Mouse (Mus musculus): ENCODE results near the gene Zmiz1. TPM values are rescaled to one million over a fixed set of nuclear protein-coding genes. Genes with fewer than 3 reads are reported as not detected.

The Zmiz1 gene
- total RNA-seq, 2 experiments from 2014 or later, result 27.4 to 34.5 TPM

DNA sequence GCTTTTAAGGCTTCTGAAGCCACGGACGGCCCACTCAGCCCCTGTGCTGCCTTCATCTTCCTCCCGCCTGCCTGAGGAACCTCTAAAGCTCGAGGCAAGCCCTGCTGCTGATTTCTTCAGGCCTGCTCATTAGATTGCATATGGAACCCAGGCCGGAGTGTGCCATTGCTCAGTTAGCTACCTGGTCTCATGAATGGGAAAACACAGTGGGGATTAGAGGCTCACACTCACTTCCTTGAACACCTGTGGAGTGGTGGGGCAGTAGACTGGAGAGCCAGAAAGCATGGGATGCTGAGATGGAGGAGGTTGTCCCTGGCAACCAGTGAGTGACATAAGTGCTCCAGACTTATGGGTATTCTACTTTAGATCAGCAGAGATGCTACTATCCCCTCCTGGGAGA is 19.3 kb downstream of the Zmiz1 start:
- DNase-seq, result no peak

DNA sequence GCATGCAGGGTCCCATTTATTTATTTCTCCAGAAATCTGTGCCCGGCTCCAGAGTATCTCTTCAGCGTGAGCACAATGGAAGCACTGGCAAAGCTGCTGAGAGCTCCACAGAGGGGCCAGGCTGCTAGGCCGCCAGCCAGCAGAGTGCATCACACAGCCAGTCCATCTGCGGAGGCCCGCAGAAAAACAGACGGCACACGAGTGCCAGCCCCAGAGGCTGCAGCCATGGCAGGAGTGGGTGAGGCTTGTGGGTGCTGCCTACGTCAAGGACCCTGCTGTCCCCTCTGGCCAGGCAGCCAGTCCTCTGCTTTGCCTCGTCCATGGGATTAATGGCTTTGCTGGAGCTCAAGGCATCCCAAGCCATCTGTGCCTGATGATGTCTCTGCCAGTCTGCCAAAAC is 19.8 kb downstream of the Zmiz1 start:
- DNase-seq, result peak; percentile 48
- TF ChIP-seq CTCF (IDR thresholded peaks at IDR 0.05), result no peak
- H3K27ac ChIP-seq, result peak overlapping the region; percentile 92
- intact Hi-C loops (cut with DNase I), result loop anchor here (5.0 kb wide), 1 partner anchor 34 kb away; no protein-coding TSS in a partner anchor
- H3K4me3 ChIP-seq, result no peak overlapping the region

More for the DNA sequence above, 19.3 kb downstream of the Zmiz1 start:
- no peak overlapping the region for H3K4me3 ChIP-seq
- peak overlapping the region; percentile 92 for H3K27ac ChIP-seq
- TF ChIP-seq CTCF (IDR thresholded peaks at IDR 0.05), result no peak
- intact Hi-C loops (cut with DNase I), result loop anchor here (5.0 kb wide), 1 partner anchor 34 kb away; no protein-coding TSS in a partner anchor

DNA sequence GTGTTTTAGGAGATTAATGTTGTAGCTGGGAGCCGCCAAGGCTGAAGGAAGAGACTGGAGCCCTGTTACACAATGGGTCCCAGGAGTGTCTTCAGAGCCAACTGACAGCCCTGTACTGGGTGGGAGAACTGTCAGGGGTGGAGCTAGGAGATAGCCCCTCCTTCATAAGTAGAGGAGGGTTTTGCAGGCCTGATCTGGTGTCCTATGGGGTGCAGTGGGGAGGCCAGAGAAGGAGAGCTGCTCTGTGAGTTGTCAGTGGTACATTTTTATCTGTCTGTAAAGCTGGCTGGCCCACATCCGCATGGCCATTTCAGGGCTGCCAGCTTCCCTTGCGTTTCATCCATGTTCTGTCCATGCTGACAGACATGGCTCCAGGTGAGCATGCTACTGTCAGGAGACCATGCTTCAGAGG is 20.9 kb downstream of the Zmiz1 start:
- intact Hi-C loops (cut with DNase I), result loop anchor here (2.0 to 5.0 kb wide), 2 partner anchors 17 to 32 kb away; no protein-coding TSS in a partner anchor
- DNase-seq, result peak; percentile 55
- no peak overlapping the region for H3K4me3 ChIP-seq
- TF ChIP-seq CTCF (IDR thresholded peaks at IDR 0.05), result no peak
- peak overlapping the region; percentile 92 for H3K27ac ChIP-seq

DNA sequence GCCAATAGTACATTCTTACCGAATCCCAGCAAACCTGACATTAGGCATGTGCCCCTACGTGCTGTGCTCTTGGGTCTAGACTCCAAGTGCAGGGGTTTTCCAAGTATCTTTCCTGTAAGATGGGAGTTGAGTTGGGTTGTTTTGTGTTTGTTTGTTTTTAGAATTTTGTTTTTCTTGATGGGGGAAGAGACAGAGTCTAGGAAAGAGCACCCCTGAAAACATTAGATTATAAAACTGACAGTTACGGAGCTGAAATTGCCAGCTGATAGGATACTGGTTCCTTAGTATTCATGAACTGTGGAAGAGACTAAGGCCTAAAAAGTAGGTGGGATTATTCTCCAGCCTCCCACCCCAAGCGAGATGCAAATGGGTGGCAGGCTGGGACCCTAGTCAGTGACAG is 21.5 kb downstream of the Zmiz1 start:
- TF ChIP-seq CTCF (IDR thresholded peaks at IDR 0.05), result no peak
- DNase-seq, result no peak
- intact Hi-C loops (cut with DNase I), result loop anchor here (2.0 kb wide), 1 partner anchor 16 kb away; no protein-coding TSS in a partner anchor
- peak overlapping the region; percentile 46; the same call in 1 of the 2 replicates for H3K4me3 ChIP-seq
- peak overlapping the region; percentile 92 for H3K27ac ChIP-seq

DNA sequence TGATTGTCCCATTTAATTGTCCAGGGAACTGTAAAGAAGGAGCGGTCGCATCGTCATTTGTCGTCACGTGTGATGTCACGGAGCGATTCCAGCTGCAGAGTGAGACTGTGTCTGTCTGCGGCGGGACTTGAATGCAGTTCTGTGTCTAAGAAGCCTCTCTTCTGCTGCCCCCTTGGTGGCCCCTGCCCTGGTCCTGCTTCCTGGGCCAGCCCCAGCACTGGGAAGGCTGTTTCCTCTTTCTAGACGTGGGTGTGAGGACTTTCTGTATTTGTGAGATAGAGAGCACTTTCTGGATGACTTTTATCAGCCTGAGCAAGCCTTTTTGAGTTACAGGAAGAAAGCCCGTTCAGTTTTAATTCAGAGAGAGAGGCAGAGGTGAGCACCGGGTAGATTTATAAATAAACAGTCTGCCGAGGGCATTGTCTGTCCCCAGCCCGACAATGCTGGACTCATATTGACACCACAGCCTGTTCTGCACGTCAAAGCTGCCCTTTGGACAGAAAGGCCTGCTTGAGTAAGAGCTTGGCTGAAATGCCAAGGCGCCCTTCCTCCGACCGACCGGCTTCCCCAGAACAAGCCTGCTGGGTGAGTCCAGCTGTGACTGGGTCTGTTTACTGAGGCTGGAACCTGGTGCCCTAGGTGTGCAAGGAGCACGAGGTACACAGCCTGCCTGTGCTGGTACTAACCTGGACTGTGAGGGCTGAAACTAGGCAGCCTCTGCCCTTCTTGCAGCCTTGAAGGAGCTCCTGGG is 22.1 kb downstream of the Zmiz1 start:
- H3K4me3 ChIP-seq, result peak overlapping the region; percentile 46
- TF ChIP-seq CTCF (IDR thresholded peaks at IDR 0.05), result no peak
- peak overlapping the region; percentile 92 for H3K27ac ChIP-seq
- peak; percentile 90 for DNase-seq
- intact Hi-C loops (cut with DNase I), result loop anchor here (2.0 kb wide), 1 partner anchor 16 kb away; no protein-coding TSS in a partner anchor

DNA sequence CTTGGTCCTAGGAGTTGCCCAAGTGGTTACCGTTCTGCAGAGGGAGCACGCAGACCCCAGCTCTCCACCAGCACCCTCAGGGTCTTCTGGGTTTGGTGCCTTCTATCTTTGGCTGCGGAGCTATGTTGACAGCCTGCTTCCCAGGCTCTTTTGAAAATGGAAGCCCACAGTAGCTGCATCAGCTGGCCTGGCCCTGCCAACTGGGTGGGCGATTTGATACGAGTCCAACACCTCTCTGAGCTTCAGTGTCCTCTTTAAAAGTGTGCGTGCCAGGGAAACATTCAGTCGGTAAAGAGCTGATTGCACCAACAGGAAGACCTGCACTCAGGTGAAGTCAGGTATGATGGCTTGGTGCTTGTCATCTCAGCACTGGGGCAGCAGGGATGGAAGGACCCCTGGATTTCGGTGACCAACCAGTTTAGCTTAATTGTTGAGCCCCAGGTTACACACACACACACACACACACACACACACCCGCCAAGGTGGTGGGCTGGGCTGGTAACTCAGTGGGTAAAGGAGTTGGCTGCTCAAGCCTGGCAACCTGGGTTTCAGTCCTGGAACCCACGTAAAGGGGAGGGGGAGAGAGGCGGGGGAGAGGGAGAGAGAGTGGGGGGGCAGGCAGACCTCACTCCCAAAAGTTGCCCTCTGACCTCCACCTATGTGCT is 22.8 kb downstream of the Zmiz1 start:
- intact Hi-C loops (cut with DNase I), result loop anchor here (2.0 kb wide), 1 partner anchor 15 kb away; no protein-coding TSS in a partner anchor
- Histone ChIP-seq H3K4me3 (peak overlapping the region; percentile 46), H3K27ac (peak overlapping the region; percentile 92)
- peak; percentile 31 for DNase-seq
- no peak for TF ChIP-seq CTCF (IDR thresholded peaks at IDR 0.05)

DNA sequence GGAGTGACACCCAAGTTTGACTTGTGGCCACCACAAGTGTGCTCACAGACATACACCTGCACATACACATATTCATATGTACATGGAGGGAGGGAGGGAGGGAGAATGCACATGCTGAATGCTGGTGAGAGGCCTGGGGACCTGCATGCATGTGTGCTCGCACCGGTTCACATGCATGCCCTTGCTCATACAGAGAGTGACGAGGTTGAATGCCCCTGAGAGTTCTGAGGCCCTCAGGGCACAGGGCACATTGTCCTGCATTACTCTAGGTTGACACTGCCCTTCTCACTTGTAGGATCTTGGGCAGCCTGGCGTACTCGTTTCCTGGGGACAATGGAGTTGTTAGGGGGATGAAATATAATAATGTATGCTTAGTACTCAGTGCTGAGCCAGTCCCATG is 23.4 kb downstream of the Zmiz1 start:
- intact Hi-C loops (cut with DNase I), result no loop called here
- no peak for DNase-seq
- H3K4me3 ChIP-seq, result peak overlapping the region; percentile 46
- peak overlapping the region; percentile 92 for H3K27ac ChIP-seq
- no peak for TF ChIP-seq CTCF (IDR thresholded peaks at IDR 0.05)

DNA sequence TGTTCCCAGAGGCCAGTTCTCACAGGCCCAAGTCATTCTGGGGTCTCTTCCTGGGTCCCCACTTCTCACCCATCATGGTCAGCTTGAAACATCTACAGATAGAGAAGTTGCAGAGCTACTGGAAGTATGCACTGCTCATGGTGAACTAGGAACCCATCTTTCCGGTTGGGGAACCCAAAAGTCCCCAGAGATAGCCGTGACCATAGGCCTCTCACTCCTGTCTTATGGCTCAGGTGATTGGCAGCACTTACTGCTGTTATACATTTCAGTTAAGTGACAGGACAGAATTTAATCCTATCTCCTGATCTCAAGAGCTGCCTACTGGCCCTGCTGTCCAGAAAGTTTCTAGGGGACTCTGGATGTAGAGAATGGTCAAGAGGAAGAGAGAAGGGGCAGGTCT is 24.3 kb downstream of the Zmiz1 start:
- intact Hi-C loops (cut with DNase I), result no loop called here
- TF ChIP-seq CTCF (IDR thresholded peaks at IDR 0.05), result no peak
- Histone ChIP-seq H3K27ac (peak overlapping the region; percentile 92), H3K4me3 (no peak overlapping the region)
- DNase-seq, result no peak

DNA sequence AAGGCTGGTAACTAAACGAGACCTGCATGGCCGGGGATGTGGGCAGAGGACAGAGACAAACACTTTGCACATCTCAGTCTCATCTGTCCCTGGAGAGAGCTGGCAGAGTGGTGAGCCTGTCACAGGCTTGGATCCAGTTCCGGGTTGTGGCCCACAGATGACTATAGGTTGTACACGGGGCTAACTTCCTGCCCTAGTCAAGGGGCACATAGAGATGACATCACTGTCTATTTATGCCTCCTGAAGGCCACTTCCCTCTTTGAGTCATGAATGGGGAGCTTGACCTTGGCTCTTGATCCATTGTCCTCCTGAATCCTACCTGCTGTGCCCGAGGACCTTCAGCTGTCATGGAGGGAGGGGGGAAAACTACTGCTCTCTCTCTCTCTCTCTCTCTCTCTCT is 25.1 kb downstream of the Zmiz1 start:
- Histone ChIP-seq H3K27ac (peak overlapping the region; percentile 92), H3K4me3 (no peak overlapping the region)
- no peak for TF ChIP-seq CTCF (IDR thresholded peaks at IDR 0.05)
- intact Hi-C loops (cut with DNase I), result no loop called here
- DNase-seq, result no peak

DNA sequence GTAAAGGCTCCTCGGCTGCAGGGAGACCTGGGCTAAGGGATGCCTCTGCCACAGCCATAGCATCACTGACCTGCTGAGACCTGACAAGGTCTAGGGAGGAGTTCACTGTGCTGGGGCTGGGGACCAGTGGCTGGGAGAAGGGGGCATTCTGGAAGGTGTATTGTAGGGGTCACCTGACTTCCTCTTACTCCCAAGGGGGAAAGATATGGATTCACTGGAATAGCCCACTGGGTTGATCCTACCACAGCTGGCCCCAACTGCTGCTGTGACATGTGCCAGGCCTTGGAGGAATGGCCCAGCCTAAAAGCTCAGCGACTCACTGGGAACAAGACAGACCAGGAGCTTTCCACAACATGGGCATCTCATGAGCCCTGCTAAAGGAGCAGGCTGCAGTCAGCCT is 27.2 kb downstream of the Zmiz1 start:
- TF ChIP-seq CTCF (IDR thresholded peaks at IDR 0.05), result no peak
- intact Hi-C loops (cut with DNase I), result no loop called here

DNA sequence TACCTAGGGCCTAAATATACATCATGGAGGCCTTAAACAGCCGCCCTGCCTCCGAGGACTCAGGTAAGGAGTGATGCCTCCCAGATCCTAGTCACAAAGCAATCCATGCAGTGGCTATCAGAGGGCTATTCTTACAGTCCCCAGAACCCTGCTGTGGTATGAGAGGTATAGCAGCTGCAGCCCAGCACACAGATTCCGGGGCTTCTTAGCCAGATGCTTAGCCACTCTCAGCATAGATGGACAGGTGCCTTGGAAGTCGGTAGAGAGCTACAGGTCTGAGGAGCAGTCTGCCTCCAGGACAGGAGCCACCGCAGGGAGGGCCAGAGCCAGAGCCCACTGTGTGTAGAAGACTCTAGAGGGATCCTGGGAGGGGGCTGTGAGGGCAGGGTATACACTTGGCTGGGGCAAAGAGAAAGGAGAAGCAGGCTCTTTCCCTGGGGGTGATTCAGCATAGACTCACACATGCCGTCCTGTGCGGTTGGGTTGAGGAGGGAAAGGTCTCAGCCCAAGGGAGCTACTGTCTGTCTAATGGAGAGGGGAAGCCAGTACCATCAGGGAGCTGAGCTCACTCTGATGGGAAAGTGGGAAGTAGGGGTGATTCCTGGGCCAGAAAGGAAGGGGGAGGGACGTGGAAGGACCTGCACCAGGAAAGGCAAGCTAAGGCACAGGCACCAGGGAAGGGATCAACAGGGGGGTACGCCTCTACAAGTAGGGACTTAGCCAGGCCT is 27.9 kb downstream of the Zmiz1 start:
- DNase-seq, result no peak
- TF ChIP-seq CTCF (IDR thresholded peaks at IDR 0.05), result no peak
- peak overlapping the region; percentile 97 for H3K27ac ChIP-seq
- intact Hi-C loops (cut with DNase I), result no loop called here
- peak overlapping the region; percentile 11 for H3K4me3 ChIP-seq

More for the DNA sequence above, 27.2 kb downstream of the Zmiz1 start:
- peak overlapping the region; percentile 97 for H3K27ac ChIP-seq
- H3K4me3 ChIP-seq, result no peak overlapping the region
- no peak for DNase-seq

DNA sequence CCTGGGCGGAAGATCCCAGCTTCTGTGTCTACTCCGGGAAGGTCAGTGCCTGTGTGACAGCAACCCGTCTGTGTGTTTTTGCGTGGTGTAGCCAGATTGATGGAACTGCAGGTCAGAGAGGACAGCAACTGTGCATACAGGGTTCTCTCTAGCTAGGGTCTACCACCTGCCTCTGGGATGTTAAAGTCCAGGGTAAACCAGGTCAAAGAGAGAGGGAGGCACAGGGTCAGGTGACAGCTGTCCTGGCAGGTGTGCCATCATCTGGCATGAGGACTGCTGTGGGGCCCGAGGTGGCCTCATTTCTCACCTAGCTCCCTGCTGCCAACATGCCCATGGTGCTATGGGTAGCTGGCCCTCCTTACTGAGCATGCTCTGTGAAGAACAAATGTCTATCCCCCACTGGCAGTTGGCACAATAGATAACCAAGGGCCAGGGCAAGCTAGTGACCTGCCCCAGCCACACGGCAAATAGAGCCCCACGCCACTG is 28.5 kb downstream of the Zmiz1 start:
- Histone ChIP-seq H3K4me3 (peak overlapping the region; percentile 11), H3K27ac (peak overlapping the region; percentile 97)
- intact Hi-C loops (cut with DNase I), result no loop called here
- no peak for TF ChIP-seq CTCF (IDR thresholded peaks at IDR 0.05)
- peak; percentile 88 for DNase-seq

All from gastrocnemius, adult 2 months (tissue).